In genomic region chr13:112278251-112278650, GRCm38 (mm10) we compare ENCODE assay signal across 21 mouse cellular contexts. TPM values are rescaled to one million over a fixed set of nuclear protein-coding genes. Genes with fewer than 3 reads are reported as not detected.
DNase-seq lines count a peak whose midpoint lies in the region; ATAC-seq lines count a peak whose summit lies in the region.
"Had no signal": no experiment of that assay in that cellular context is flagged by ENCODE, and none has a peak within 500 bp of the region (broad histone marks: within the 10 kb centered on the region; RNA-seq: fewer than 3 reads in every experiment).

No protein-coding gene starts in this region.

- WGBS in forebrain, embryonic 11.5 days, result 86% methylated on average over 7 of the region's 7 CpGs
- 88% methylated on average over 7 of the region's 7 CpGs for WGBS in forebrain, embryonic 10.5 days
- 56% methylated on average over 7 of the region's 7 CpGs for WGBS in forebrain, embryonic 15.5 days

- no peaks in the 10 kb centered on the region for H3K9me3 ChIP-seq in forebrain, embryonic 11.5 days (ENCODE audit: control insufficient read depth, low read length)
- H3K9me3 ChIP-seq in forebrain, embryonic 10.5 days, result no peaks in the 10 kb centered on the region
- H3K9me3 ChIP-seq in forebrain, embryonic 15.5 days, result no peaks in the 10 kb centered on the region
- H3K9me3 ChIP-seq: heart, embryonic 10.5 days; hindbrain, embryonic 10.5 days; kidney, embryonic 15.5 days; midbrain, embryonic 15.5 days had no signal

- no peak overlapping the region for H3K27ac ChIP-seq in forebrain, embryonic 11.5 days (ENCODE audit: low read depth, low read length)
- H3K27ac ChIP-seq in forebrain, embryonic 10.5 days, result no peak overlapping the region
- H3K27ac ChIP-seq in forebrain, embryonic 15.5 days (replicated peaks), result no peak overlapping the region
- H3K27ac ChIP-seq: gastrocnemius, adult 2 months; heart, embryonic 10.5 days; hindbrain, embryonic 10.5 days; hindbrain, postnatal 0 days; kidney, embryonic 15.5 days; midbrain, embryonic 15.5 days had no signal

- 0 out of 2 replicates have a peak, but pooled peaks have one; percentile 24 for ATAC-seq in forebrain, embryonic 11.5 days (replicated peaks; ENCODE audit: low FRiP score)
- ATAC-seq in activated CD4-positive, CD25-positive, alpha-beta regulatory T cell, adult 4 months, result peak; percentile 36
- peak; percentile 89 for ATAC-seq in forebrain, embryonic 15.5 days (replicated peaks)
- ATAC-seq: hindbrain, postnatal 0 days; midbrain, embryonic 15.5 days had no signal

- no peak overlapping the region for H3K4me3 ChIP-seq in forebrain, embryonic 11.5 days (ENCODE audit: low read depth, low read length)
- H3K4me3 ChIP-seq in forebrain, embryonic 10.5 days, result no peak overlapping the region
- H3K4me3 ChIP-seq in forebrain, embryonic 15.5 days, result no peak overlapping the region
- H3K4me3 ChIP-seq: gastrocnemius, adult 2 months; heart, embryonic 10.5 days; hindbrain, embryonic 10.5 days; kidney, embryonic 15.5 days; midbrain, embryonic 15.5 days had no signal

- no peak overlapping the region for H3K4me2 ChIP-seq in forebrain, embryonic 11.5 days (ENCODE audit: low read depth, low read length, severe bottlenecking)
- no peak overlapping the region for H3K4me2 ChIP-seq in forebrain, embryonic 15.5 days (replicated peaks)
- H3K4me2 ChIP-seq: kidney, embryonic 15.5 days; midbrain, embryonic 15.5 days had no signal

- H3K27me3 ChIP-seq in forebrain, embryonic 11.5 days (ENCODE audit: control insufficient read depth, insufficient read depth, low read length), result no peaks in the 10 kb centered on the region
- no peaks in the 10 kb centered on the region for H3K27me3 ChIP-seq in forebrain, embryonic 10.5 days (ENCODE audit: poor library complexity, severe bottlenecking)
- H3K27me3 ChIP-seq in forebrain, embryonic 15.5 days, result no peaks in the 10 kb centered on the region
- H3K27me3 ChIP-seq: kidney, embryonic 15.5 days; midbrain, embryonic 15.5 days had no signal

- H3K9ac ChIP-seq in forebrain, embryonic 11.5 days (ENCODE audit: low read length), result no peak overlapping the region
- no peak overlapping the region for H3K9ac ChIP-seq in forebrain, embryonic 15.5 days (replicated peaks)
- H3K9ac ChIP-seq: kidney, embryonic 15.5 days; midbrain, embryonic 15.5 days had no signal

- DNase-seq in forebrain, embryonic 11.5 days (ENCODE audit: low spot score), result no peak
- no peak for DNase-seq in forebrain, embryonic 10.5 days (ENCODE audit: extremely low spot score, low spot score)
- peak; percentile 27 to 57 for DNase-seq in left cerebral cortex, postnatal 25 days (ENCODE audit: low spot score in 2 of 2)
- DNase-seq in left cerebral cortex, adult 11 months (ENCODE audit: low spot score), result no peak
- no peak for DNase-seq in gastrocnemius, postnatal 25 days
- DNase-seq in liver, result no peak
- DNase-seq: adrenal gland, postnatal 36 days; cerebellum, adult 11-12 months; cerebellum, postnatal 14 days; gastrocnemius, adult 2 months; kidney, adult 11 months; kidney, postnatal 4 days; lung, postnatal 4 days had no signal

- intact Hi-C loops in left cerebral cortex, postnatal 25 days (cut with DNase I), result no loop called here

- no peaks in the 10 kb centered on the region for H3K36me3 ChIP-seq in forebrain, embryonic 11.5 days (ENCODE audit: control insufficient read depth, insufficient read depth, low read length)
- H3K36me3 ChIP-seq in forebrain, embryonic 10.5 days (replicated peaks), result no peaks in the 10 kb centered on the region
- no peaks in the 10 kb centered on the region for H3K36me3 ChIP-seq in forebrain, embryonic 15.5 days
- H3K36me3 ChIP-seq: heart, embryonic 10.5 days; hindbrain, embryonic 10.5 days; kidney, embryonic 15.5 days; midbrain, embryonic 15.5 days had no signal

- no peaks in the 10 kb centered on the region; the same call in 1 of the 2 replicates for H3K4me1 ChIP-seq in forebrain, embryonic 11.5 days (replicated peaks; ENCODE audit: control insufficient read depth, insufficient read depth, low read length)
- H3K4me1 ChIP-seq in forebrain, embryonic 10.5 days, result no peaks in the 10 kb centered on the region
- H3K4me1 ChIP-seq in forebrain, embryonic 15.5 days, result 0 out of 2 replicates have a peak, but pooled peaks cover 5% of the 10 kb centered on the region
- H3K4me1 ChIP-seq: heart, embryonic 10.5 days; midbrain, embryonic 15.5 days had no signal

RNA-seq across cellular contexts. Expression of gene Ankrd55, which starts 10.0 kb away (rescaled TPM):
- 1.1 and 1.3 TPM in 2 replicates for polyA plus RNA-seq in forebrain, embryonic 11.5 days (2014; fragmentation: Nextera tagmentation; extraction: Ambion mirVana)
- 0.55 and 0.60 TPM in 2 replicates for polyA plus RNA-seq in forebrain, embryonic 10.5 days (2016; fragmentation: Nextera tagmentation; extraction: Ambion mirVana)
- 1 to 10 TPM; 3.2 to 3.8 TPM for total RNA-seq in left cerebral cortex, postnatal 25 days (2021)
- polyA plus RNA-seq in activated CD4-positive, CD25-positive, alpha-beta regulatory T cell, adult 4 months (2017; shearing (Covaris generic)), result 10 to 100 TPM in 1 of 2 experiments, 1 to 10 TPM in 1; 8.3 to 15.4 TPM
- polyA plus RNA-seq in forebrain, embryonic 15.5 days (2015; fragmentation: Nextera tagmentation; extraction: Ambion mirVana), result 2.6 TPM in 2 replicates
- not detected for total RNA-seq in gastrocnemius, postnatal 25 days (2021)
- total RNA-seq: gastrocnemius, adult 2 months; megakaryocyte-erythroid progenitor cell, adult 5-6 weeks had no signal
- polyA plus RNA-seq: heart, embryonic 10.5 days had no signal

Comparison
In these comparisons a context has a peak if more than half of its experiments do, and no peak if none do; other contexts are left out.
1. DNase-seq: peak in left cerebral cortex, postnatal 25 days (2 of 2); none in forebrain, embryonic 11.5 days (single experiment), forebrain, embryonic 10.5 days (single experiment), left cerebral cortex, adult 11 months (single experiment), gastrocnemius, postnatal 25 days (single experiment) and liver (single experiment).
2. ATAC-seq: peak in every context shown above with its lines; median percentile 89 in forebrain, embryonic 15.5 days; 36 in activated CD4-positive, CD25-positive, alpha-beta regulatory T cell, adult 4 months; 24 in forebrain, embryonic 11.5 days.